Mouse (Mus musculus) forebrain, embryonic 16.5 days (tissue): ENCODE results near the gene Tsc1. TPM values are rescaled to one million over a fixed set of nuclear protein-coding genes. Genes with fewer than 3 reads are reported as not detected.

Experiments used
- ATAC-seq: fragments of 200-750 bp; cut with Nextera tagmentation; 2 replicates; pipeline ENCODE4 v1.8.0; 2017; ENCODE audit warnings: mild to moderate bottlenecking, moderate library complexity
- H3K27ac ChIP-seq: fragments of 300-500 bp; sonication (generic); 2 replicates; pipeline ENCODE4 v1.5.1; 2014; ENCODE audit warnings: low read length, control low read depth
- H3K27me3 ChIP-seq: fragments of 300-500 bp; sonication (generic); replicated peaks from 2 replicates; pipeline ENCODE4 v1.6.1; 2014; ENCODE audit warnings: low read length; ENCODE audit not compliant: control insufficient read depth, insufficient read depth
- H3K36me3 ChIP-seq: fragments of 300-500 bp; sonication (generic); 2 replicates; pipeline ENCODE4 v1.6.1; 2014; ENCODE audit not compliant: control insufficient read depth, insufficient read depth
- H3K4me1 ChIP-seq: fragments of 300-500 bp; sonication (generic); replicated peaks from 2 replicates; pipeline ENCODE4 v1.6.1; 2014; ENCODE audit warnings: low read length; ENCODE audit not compliant: control insufficient read depth, insufficient read depth
- H3K4me2 ChIP-seq: fragments of 300-500 bp; sonication (generic); 2 replicates; pipeline ENCODE4 v1.6.1; 2014; ENCODE audit warnings: mild to moderate bottlenecking, low read length, control low read depth
- H3K4me3 ChIP-seq: fragments of 300-500 bp; sonication (generic); replicated peaks from 2 replicates; pipeline ENCODE4 v1.5.1; 2014; ENCODE audit warnings: mild to moderate bottlenecking, low read length, control low read depth
- H3K9ac ChIP-seq: fragments of 300-500 bp; sonication (generic); replicated peaks from 2 replicates; pipeline ENCODE4 v1.6.1; 2014; ENCODE audit warnings: low read depth, low read length, control low read depth
- H3K9me3 ChIP-seq: fragments of 300-500 bp; sonication (generic); 2 replicates; pipeline ENCODE4 v1.6.1; 2016; ENCODE audit warnings: low read length; ENCODE audit not compliant: control insufficient read depth
- WGBS: fragments of 180-500 bp; shearing (Covaris S2); extraction: QIAGEN DNeasy Blood & Tissue Kit; methylation state at CpG from one replicate; pipeline ENCODE4 v1.1.7; 2014; 5-methylcytosine and 5-hydroxymethylcytosine counted together
- polyA plus RNA-seq: library from polyadenylated mRNA; unstranded; fragments of >200 nt; fragmentation: Nextera tagmentation; extraction: Ambion mirVana; gene quantifications from 2 replicates; pipeline ENCODE4 v1.2.1, GENCODE M21; 2015

The Tsc1 gene
- polyA plus RNA-seq: 32.7 and 42.7 TPM in 2 replicates

DNA sequence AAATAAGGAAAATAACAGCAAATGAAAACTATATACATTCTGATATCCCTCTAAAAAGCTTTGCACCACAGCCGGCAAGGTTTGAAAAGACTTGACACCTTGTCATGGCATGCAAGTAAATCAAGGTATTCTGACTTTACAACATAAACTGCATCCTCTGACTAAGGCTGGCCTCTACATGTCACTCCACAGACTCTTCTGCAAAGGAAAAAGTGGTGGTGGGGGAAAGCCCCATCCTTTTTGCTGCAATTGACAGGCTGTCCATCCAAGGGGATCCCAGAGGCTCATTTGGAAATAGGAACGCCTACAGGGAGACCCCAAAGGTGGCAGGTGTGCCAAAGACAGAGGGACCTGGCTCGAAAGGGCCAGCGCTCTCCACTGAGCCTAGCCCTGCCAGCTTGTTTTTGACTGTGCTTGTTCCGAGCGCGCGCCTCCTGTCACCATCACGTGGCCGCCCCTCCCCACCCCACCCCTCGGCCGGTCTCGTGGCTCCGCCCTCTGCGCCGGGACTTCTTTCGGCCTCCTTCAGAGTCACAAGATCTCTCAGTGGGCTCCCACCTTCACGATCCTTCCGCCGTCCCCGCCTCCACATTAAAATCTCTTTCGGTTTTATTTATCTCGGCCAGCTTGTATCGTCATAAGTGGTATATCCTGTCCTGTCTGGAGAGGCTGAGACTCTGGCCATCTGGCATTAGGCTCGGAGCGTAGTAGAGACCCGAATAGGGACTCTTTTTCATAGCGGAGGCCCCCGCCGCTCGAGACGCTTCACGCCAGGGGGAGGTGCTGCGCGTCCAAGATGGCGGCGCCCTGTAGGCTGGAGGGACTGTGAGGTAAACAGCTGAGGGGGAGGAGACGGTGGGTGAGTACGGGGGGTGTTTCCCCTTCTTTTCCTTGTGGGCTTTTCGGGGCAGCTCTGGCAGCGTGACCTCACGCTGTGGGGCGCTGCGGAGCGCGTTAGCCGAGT lies at the start of gene Tsc1:
Gene Tsc1 (plus strand): TSS at position 768 of the 964 bp plus-strand sequence.
- WGBS: 2% methylated on average over 46 of the region's 47 CpGs

DNA sequence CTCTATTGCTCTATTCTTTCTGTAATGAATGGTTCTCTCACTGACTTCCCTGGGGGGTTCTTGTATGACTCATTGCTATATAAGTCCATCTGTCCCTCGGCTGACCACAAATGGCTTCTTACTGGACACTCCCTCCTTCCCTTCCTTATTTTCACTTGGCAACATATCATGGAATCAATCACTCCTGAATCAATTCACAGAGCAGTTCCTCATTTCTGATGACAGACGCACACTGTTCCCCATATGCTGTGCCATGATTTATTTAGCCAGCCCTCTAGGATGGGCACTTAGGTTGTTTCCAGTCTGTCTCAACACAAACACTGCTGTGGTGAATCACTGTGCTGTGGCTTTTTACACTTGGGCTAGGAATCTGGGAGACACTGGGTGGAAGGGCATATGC lies 49.5 kb upstream of the Tsc1 start:
- H3K27me3 ChIP-seq: 0 out of 2 replicates have a peak, but pooled peaks cover 4% of the 10 kb centered on the region
- WGBS: 83% methylated on average over 2 of the region's 2 CpGs

More for the DNA sequence above, at the start of gene Tsc1:
- peak within 1 kb of the TSS; percentile 95 for H3K27ac ChIP-seq
- H3K4me3 ChIP-seq: peak within 1 kb of the TSS; percentile 96
- peak; percentile 94 for ATAC-seq
- no peaks in the 10 kb centered on the region for H3K9me3 ChIP-seq
- peaks cover 18% of the 10 kb centered on the region for H3K4me1 ChIP-seq
- peak within 1 kb of the TSS; percentile 94 for H3K9ac ChIP-seq
- H3K4me2 ChIP-seq: peak within 1 kb of the TSS; percentile 76
- no peaks in the 10 kb centered on the region for H3K27me3 ChIP-seq
- no peaks in the 10 kb centered on the region for H3K36me3 ChIP-seq

DNA sequence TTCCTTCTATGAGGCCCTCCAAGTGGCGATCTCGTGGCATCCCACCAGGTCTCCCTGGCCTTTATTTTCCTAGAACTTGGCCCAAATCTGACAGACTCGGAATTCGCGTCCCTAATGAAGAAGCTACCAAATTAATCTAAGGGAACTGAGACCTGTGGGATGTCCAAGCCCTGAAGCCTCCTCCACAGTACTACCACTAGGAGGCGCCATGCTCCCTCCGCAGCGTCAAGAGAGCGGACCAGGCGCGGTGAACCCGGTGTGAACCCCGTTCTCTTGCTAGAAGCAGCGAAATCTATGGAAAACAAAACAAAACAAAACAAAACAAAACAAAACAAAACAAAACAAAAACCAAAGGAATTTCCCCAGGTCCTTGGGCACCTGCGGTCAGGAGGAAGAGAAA lies 48.2 kb upstream of the Tsc1 start:
- Histone ChIP-seq H3K36me3 (no peaks in the 10 kb centered on the region), H3K4me2 (no peak overlapping the region), H3K27me3 (no peaks in the 10 kb centered on the region), H3K9me3 (0 out of 2 replicates have a peak, but pooled peaks cover 3% of the 10 kb centered on the region), H3K4me1 (no peaks in the 10 kb centered on the region), H3K27ac (no peak overlapping the region), H3K4me3 (no peak overlapping the region), H3K9ac (no peak overlapping the region)
- ATAC-seq: no peak
- WGBS: 10% methylated on average over 15 of the region's 15 CpGs

More for the DNA sequence above, 49.5 kb upstream of the Tsc1 start:
- H3K36me3 ChIP-seq: no peaks in the 10 kb centered on the region
- no peak overlapping the region for H3K4me2 ChIP-seq
- H3K9me3 ChIP-seq: 0 out of 2 replicates have a peak, but pooled peaks cover 3% of the 10 kb centered on the region
- no peak for ATAC-seq
- H3K9ac ChIP-seq: no peak overlapping the region
- no peaks in the 10 kb centered on the region for H3K4me1 ChIP-seq
- H3K4me3 ChIP-seq: no peak overlapping the region
- no peak overlapping the region for H3K27ac ChIP-seq

DNA sequence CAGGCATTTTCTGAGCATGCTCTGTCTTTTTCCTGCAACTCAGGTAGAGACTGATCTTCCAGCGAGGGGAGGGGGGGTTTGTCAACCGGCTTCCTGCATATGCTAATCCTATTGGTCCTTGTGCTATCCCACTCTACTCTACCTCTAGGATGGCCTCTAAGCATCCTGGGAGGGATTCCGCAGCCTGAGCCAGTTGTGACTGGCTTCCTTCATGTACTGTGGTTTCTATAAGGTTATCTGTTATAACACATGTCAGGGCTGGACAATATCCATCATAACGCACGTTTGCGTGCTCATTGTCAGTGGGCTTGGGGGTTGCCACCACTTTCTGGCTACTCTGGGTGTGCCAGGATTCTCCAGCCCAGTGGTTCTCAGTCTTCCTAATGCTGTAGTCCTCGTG lies 45.0 kb upstream of the Tsc1 start:
- Histone ChIP-seq H3K36me3 (no peaks in the 10 kb centered on the region), H3K4me3 (no peak overlapping the region), H3K27ac (no peak overlapping the region), H3K9me3 (0 out of 2 replicates have a peak, but pooled peaks cover 3% of the 10 kb centered on the region), H3K27me3 (no peaks in the 10 kb centered on the region), H3K4me1 (no peaks in the 10 kb centered on the region), H3K9ac (no peak overlapping the region), H3K4me2 (no peak overlapping the region)
- WGBS: 81% methylated on average over 7 of the region's 7 CpGs
- ATAC-seq: no peak

DNA sequence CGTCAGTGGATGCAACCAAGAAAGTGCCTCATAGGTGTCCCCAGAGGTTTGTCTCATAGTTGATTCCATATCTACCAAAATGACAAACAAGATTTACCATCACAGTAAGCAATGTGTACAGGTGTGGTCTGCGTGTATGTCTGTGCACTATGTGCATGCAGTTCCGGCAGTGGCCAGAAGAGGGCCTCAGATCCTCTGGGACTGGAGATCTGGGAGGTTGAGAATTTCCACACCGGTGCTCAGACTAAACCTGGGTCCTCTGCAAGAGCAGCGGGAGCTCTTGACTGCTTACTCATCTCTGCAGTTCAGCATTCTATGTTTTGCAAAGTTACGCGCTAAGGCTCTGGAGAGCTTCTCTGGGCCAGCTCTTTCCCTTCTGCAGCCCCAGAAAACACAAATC lies 44.0 kb upstream of the Tsc1 start:
- no peak for ATAC-seq
- Histone ChIP-seq H3K9me3 (0 out of 2 replicates have a peak, but pooled peaks cover 3% of the 10 kb centered on the region), H3K4me3 (no peak overlapping the region), H3K9ac (no peak overlapping the region), H3K27ac (no peak overlapping the region), H3K27me3 (no peaks in the 10 kb centered on the region), H3K4me2 (no peak overlapping the region), H3K36me3 (no peaks in the 10 kb centered on the region), H3K4me1 (no peaks in the 10 kb centered on the region)
- 92% methylated on average over 7 of the region's 7 CpGs for WGBS

DNA sequence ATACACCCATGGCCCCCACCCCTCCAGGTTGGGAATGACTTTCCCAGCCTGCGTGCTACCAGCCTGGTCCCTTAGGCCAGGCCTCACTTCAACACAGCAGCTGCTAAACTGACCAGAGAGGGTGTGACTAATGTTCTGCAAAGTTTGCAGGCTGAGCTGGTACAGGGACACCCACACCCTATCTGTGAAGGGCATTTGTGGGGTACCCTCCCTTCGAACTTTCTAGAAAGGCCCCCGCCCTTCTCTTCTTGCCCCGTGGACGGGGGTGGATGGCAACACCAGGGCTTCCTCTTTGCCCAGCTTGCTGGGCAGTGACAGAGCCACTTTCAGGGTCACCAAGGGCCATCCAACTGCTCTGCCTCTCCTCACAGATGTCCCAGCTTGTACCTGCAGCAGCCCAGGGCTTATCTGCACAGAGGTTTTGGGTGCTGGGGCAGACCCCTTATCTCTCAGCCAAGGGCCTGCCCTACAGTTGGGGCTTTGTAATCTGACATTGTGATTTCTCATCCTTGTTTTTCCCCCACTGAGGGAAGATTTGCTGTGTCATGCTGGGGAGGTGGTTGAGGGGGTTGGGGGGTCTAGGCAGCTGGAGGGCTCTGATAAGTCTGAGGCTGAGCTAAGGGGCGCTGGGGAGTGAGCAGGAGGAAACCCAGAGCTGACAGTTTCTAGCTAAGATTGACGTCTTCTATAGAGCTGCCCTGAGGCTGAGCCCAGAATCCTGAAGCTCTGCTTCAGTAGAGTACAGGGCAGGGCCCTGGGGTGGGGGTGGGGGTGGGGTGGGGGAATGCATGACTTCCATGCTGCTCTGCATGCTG lies 43.1 kb upstream of the Tsc1 start:
- Histone ChIP-seq H3K9ac (no peak overlapping the region), H3K4me3 (no peak overlapping the region), H3K9me3 (0 out of 2 replicates have a peak, but pooled peaks cover 3% of the 10 kb centered on the region), H3K4me2 (no peak overlapping the region), H3K4me1 (no peaks in the 10 kb centered on the region), H3K36me3 (no peaks in the 10 kb centered on the region), H3K27ac (no peak overlapping the region), H3K27me3 (no peaks in the 10 kb centered on the region)
- 81% methylated on average over 7 of the region's 7 CpGs for WGBS
- no peak for ATAC-seq

DNA sequence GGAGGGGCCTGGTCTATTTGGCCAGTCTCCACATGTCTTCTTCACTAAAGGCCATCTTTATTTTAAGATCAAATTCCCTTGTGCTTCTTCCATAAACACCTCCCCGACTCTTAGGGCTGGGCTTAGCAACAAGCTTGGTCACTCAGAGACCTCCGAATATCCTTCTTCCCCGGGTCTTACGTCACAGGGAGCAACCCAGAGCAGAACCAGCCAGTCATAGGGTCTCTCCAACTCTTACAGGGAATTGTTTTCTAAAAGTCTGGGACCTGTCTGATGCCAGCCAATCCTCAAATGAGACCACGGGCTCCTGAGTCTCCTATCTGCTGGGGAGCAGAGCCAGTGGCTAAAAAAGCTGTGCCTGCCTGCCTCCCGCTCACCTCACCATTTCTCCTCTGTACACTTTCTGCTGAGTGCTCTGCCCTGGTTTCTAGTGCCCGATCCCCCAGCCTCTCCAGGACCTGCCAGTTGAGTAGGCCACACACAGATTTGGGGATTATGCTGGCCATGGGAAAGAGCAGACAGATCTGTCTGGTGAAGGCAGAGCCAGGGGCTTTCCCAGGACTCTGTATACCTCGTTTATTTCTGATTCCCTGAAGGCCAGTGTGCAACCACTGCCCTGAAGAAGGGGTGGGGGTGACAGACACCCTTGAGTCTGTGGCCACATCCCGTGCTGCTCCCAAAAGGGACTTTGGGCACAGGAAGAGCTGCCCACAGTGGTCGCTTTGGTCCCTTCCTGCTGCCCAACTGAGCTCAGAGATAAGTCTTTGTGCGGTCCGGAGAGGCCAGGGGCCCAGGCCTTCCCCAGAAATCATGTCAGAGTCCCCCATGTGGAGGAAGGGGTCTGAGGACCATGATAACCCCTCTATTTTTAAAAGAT lies 42.1 kb upstream of the Tsc1 start:
- H3K4me2 ChIP-seq: no peak overlapping the region
- no peaks in the 10 kb centered on the region for H3K27me3 ChIP-seq
- no peaks in the 10 kb centered on the region for H3K36me3 ChIP-seq
- no peak overlapping the region for H3K27ac ChIP-seq
- no peak overlapping the region for H3K9ac ChIP-seq
- 0 out of 2 replicates have a peak, but pooled peaks cover 3% of the 10 kb centered on the region for H3K9me3 ChIP-seq
- ATAC-seq: no peak
- WGBS: 74% methylated on average over 12 of the region's 12 CpGs
- H3K4me3 ChIP-seq: no peak overlapping the region
- H3K4me1 ChIP-seq: no peaks in the 10 kb centered on the region

DNA sequence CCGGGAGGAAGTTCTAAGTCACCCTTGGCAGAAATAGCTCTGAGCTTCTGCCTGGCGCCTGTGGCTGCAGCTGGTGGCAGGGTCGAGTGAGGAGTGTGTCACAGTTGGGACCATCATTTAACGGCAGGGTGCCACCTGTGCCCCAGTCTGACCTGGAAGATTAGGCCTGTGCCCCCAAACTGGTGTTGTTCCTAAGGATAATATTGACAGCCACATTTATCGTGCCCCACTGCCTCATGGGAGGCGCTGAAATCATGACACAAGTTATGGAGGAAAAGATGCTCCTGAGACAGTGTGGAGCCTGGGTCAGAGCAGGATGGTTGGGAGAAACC lies 41.5 kb upstream of the Tsc1 start:
- no peaks in the 10 kb centered on the region for H3K4me1 ChIP-seq
- WGBS: 77% methylated on average over 6 of the region's 6 CpGs
- H3K4me3 ChIP-seq: no peak overlapping the region
- no peaks in the 10 kb centered on the region for H3K36me3 ChIP-seq
- H3K27ac ChIP-seq: no peak overlapping the region
- H3K9ac ChIP-seq: no peak overlapping the region
- H3K9me3 ChIP-seq: 0 out of 2 replicates have a peak, but pooled peaks cover under 1% of the 10 kb centered on the region
- ATAC-seq: no peak
- H3K27me3 ChIP-seq: no peaks in the 10 kb centered on the region
- no peak overlapping the region for H3K4me2 ChIP-seq
